Mouse (Mus musculus) heart, embryonic 15.5 days (tissue): ENCODE data around the gene Rrp15. TPM values are rescaled to one million over a fixed set of nuclear protein-coding genes. Genes with fewer than 3 reads are reported as not detected.

ENCODE experiments used
- ATAC-seq: fragments of 200-750 bp; cut with Nextera tagmentation; replicated peaks from 2 replicates; pipeline ENCODE4 v1.8.0; 2017; ENCODE audit warnings: low read depth, moderate TSS enrichment; ENCODE audit not compliant: insufficient number of reproducible peaks, insufficient read depth, low FRiP score
- H3K27ac ChIP-seq: fragments of 300-500 bp; sonication (generic); 2 replicates; pipeline ENCODE4 v1.5.1; 2015; ENCODE audit warnings: mild to moderate bottlenecking, inconsistent platforms
- H3K27me3 ChIP-seq: fragments of 300-500 bp; sonication (generic); 2 replicates; pipeline ENCODE4 v1.6.1; 2015; ENCODE audit warnings: inconsistent platforms
- H3K36me3 ChIP-seq: fragments of 300-500 bp; sonication (generic); 2 replicates; pipeline ENCODE4 v1.6.1; 2015; ENCODE audit warnings: mild to moderate bottlenecking, inconsistent platforms
- H3K4me1 ChIP-seq: fragments of 300-500 bp; sonication (generic); replicated peaks from 2 replicates; pipeline ENCODE4 v1.6.1; 2015; ENCODE audit warnings: inconsistent platforms
- H3K4me2 ChIP-seq: fragments of 300-500 bp; sonication (generic); 2 replicates; pipeline ENCODE4 v1.6.1; 2015; ENCODE audit warnings: inconsistent platforms, mild to moderate bottlenecking, moderate library complexity
- H3K4me3 ChIP-seq: fragments of 300-500 bp; sonication (generic); 2 replicates; pipeline ENCODE4 v1.5.1; 2015; ENCODE audit warnings: mild to moderate bottlenecking, inconsistent platforms
- H3K9ac ChIP-seq: fragments of 300-500 bp; sonication (generic); 2 replicates; pipeline ENCODE4 v1.6.1; 2015; ENCODE audit warnings: mild to moderate bottlenecking, inconsistent platforms
- H3K9me3 ChIP-seq: fragments of 300-500 bp; sonication (generic); replicated peaks from 2 replicates; pipeline ENCODE4 v1.6.1; 2016; ENCODE audit warnings: inconsistent platforms
- WGBS: fragments of 180-500 bp; shearing (Covaris S2); methylation state at CpG from one replicate; pipeline ENCODE4 v1.1.7; 2015; ENCODE audit warnings: mixed read lengths; 5-methylcytosine and 5-hydroxymethylcytosine counted together
- polyA plus RNA-seq: library from polyadenylated mRNA; unstranded; fragments of >200 nt; fragmentation: Nextera tagmentation; extraction: Ambion mirVana; gene quantifications from 2 replicates; pipeline ENCODE4 v1.2.1, GENCODE M21; 2015

Gene Rrp15
- polyA plus RNA-seq, 1 experiment from 2014 or later: 27.7 TPM

DNA sequence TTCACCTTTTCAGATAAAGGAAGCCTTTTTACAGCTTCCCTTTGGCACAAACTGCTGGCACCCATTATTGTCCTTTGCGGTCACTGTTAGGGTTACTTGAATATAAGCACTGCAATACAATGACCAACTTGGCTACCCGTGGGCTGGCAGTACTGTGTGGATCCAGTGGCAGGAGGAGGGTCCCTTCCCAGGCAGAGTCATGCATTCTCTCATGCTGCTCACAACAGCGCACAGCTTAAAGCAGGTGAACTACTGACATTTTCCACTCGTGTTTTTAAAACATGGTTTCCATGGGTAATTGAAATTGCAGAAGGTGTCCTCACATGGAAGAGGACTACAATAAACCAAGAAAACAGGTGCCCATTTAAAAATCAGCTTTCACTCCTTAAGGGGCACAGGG is 34.9 kb downstream of the Rrp15 start:
- Histone ChIP-seq H3K4me3 (no peak overlapping the region), H3K27me3 (no peaks in the 10 kb centered on the region), H3K36me3 (no peaks in the 10 kb centered on the region), H3K4me1 (no peaks in the 10 kb centered on the region), H3K9ac (no peak overlapping the region), H3K27ac (no peak overlapping the region), H3K9me3 (no peaks in the 10 kb centered on the region), H3K4me2 (no peak overlapping the region)
- ATAC-seq: no peak
- WGBS: 91% methylated on average over 4 of the region's 4 CpGs

DNA sequence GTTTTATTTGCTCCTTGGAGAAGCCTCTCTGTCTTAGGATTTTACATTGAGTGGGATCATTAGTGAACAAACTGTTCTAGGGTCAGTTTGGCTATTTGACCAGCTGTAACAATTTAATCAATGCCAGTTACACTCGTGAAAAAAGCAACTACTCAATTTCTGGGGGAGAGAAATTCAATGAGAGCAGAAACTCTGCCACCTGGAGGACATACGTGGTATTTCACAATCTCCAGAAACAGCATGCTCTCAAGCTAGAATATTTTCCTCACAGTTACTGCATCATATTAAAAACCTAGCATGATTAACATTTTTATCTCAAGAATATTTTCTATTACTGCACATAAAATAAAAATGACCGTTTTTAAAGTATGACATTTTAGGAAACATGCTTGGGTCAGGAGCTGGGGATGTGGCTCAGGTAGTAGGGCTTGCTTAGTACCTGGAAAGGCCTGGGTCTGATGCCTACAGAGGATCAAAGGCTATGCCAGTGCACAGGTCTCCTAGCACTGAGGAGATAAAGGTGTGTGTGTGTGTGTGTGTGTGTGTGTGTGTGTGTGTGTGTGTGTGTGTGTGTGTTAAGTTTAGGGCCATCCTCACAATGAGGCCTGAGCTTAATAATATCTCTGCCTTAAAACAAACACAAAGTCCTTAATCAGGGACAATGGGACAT is 36.2 kb downstream of the Rrp15 start:
- no peak overlapping the region for H3K4me3 ChIP-seq
- H3K9me3 ChIP-seq: no peaks in the 10 kb centered on the region
- no peak overlapping the region for H3K4me2 ChIP-seq
- no peak overlapping the region for H3K9ac ChIP-seq
- no peak overlapping the region for H3K27ac ChIP-seq
- no peaks in the 10 kb centered on the region for H3K36me3 ChIP-seq
- H3K4me1 ChIP-seq: no peaks in the 10 kb centered on the region
- no peak for ATAC-seq
- WGBS: 1% methylated on average over 3 of the region's 3 CpGs
- no peaks in the 10 kb centered on the region for H3K27me3 ChIP-seq

DNA sequence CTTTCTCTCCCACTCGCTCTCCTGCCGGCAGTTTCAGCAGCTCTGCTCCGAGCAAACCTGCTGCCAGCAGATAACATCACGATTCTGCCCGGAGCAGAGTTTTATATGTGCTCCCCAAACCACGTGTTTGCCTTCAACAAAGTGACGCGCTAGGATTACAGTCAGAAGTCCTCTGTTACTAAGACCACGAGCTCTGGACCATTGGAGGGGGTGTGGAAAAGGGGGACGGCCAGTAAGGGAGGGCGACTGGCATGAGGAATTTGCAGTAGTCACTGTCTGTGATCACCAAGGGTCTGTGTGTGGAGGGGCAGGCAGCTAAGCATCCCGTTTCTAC is 43.3 kb downstream of the Rrp15 start, which contains the start of gene Tgfb2:
Gene Tgfb2 (minus strand): TSS at position 75 of the 334 bp plus-strand sequence.
- no peaks in the 10 kb centered on the region for H3K9me3 ChIP-seq
- H3K36me3 ChIP-seq: no peaks in the 10 kb centered on the region
- H3K4me1 ChIP-seq: peaks cover 18% of the 10 kb centered on the region
- peak within 1 kb of the TSS; percentile 90 for H3K4me2 ChIP-seq
- H3K27me3 ChIP-seq: no peaks in the 10 kb centered on the region; the same call in 1 of the 2 replicates
- H3K4me3 ChIP-seq: peak within 1 kb of the TSS; percentile 77
- peak within 1 kb of the TSS; percentile 84 for H3K9ac ChIP-seq
- peak; percentile 2; the same call in 1 of the 2 replicates for ATAC-seq
- 2% methylated on average over 12 of the region's 12 CpGs for WGBS
- H3K27ac ChIP-seq: peak within 1 kb of the TSS; percentile 92

DNA sequence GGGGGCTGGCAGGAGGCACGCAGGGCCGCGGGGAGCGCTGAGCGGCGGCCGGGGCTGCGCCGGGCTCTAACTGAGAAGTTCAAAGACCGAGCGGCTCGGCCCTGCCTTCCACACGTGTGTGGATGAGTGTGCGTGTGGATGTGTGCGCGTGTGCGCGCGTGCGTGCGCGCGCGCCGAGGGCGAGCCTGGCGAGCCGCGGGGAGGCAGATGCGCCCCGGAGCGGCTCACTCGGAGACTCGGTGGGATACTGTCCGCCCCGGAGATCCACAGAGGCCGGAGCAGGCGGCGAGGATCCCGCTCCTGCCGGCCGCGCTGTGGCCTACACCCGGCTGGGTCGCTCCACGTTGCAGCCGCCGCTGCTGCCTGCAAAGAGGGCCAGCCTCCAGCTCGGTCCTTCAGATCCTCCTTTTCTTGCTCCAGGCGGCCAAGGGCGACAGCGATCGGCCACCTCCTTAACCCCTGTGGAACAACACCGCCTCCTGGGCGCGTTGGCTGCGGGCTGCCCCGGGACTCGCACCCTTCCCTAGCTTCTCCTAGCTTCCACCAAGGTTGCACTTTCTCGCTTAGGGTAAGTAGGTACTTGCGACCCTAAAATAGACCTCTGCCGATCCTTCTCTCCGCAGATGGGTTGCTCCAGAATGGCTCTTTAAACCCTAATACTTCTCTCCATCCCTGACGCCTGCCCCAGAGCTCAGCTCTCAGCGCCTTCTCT is 43.8 kb downstream of the Rrp15 start:
- Histone ChIP-seq H3K27ac (peak overlapping the region; percentile 92), H3K36me3 (no peaks in the 10 kb centered on the region), H3K4me2 (peak overlapping the region; percentile 90), H3K4me1 (peaks cover 22% of the 10 kb centered on the region), H3K9ac (peak overlapping the region; percentile 84), H3K4me3 (peak overlapping the region; percentile 77), H3K27me3 (no peaks in the 10 kb centered on the region; the same call in 1 of the 2 replicates), H3K9me3 (no peaks in the 10 kb centered on the region)
- ATAC-seq: peak; percentile 75
- WGBS: under 1% methylated on average over 65 of the region's 65 CpGs

DNA sequence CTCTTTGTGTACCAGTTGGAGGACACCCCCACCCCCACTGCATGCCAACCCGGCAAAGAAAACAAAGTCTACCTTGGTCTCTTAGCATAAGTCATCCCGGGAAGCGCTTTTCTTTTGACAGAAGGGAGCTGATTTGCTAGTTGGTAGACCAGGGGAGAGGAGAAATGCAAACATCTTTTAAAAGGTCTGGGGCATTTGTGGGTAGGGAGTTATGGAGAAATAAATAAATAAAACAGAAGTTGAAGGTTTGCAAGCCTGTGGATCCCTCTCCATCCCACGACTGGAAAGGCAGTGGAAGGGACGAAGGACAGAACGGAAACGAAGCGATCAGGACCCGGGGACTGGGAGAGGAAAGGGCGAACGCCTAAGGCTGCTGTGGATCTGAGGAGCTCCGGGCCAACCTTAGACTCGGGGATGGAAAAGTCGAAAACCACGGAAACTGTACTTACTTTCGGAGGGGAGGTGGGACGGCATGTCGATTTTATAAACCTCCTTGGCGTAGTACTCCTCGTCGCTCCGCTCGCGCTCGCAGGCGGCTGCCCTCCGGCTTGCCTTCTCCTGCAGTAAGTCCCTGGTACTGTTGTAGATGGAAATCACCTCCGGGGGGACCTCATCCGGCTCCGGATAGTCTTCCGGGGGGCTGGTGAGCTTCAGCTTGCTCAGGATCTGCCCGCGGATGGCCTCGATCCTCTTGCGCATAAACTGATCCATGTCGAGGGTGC is 45.0 kb downstream of the Rrp15 start:
- H3K4me2 ChIP-seq: peak overlapping the region; percentile 90
- no peaks in the 10 kb centered on the region for H3K36me3 ChIP-seq
- ATAC-seq: no peak

DNA sequence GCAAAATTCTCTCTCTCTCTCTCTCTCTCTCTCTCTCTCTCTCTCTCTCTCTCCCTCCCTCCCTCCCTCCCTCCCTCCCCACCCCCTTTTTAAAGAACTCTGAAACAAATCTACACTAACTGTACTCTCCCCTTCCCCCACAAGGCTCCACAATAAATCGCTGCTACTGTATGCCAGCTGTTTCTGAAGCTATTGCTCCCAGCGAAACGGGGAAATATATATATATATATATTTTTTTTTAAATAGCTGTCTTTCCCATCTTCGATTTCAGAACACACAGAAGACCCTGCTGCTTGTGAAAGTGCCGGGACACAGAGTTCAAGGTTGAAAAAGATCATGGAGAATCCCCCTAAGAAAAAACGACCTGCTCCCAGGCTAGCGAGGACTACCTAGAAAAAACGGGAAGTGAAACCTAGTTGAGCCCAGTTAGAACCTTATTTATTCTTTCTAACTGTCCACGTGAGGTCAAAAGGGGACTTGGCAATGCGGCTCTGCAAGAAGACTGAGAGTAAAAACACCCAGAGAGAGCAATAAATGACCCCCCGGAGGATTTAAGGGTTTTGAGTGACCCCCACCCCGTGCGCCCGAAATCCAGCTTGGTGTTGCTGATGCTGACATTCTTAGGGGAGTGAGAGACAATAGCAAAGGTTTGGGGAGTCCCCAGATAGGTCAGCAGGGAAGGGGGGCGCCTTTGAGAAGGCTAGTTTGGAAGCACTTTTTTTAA is 45.7 kb downstream of the Rrp15 start:
- Histone ChIP-seq H3K9me3 (no peaks in the 10 kb centered on the region), H3K9ac (peak overlapping the region; percentile 84), H3K4me3 (peak overlapping the region; percentile 77), H3K4me1 (peaks cover 23% of the 10 kb centered on the region), H3K36me3 (no peaks in the 10 kb centered on the region), H3K4me2 (peak overlapping the region; percentile 90), H3K27ac (peak overlapping the region; percentile 92), H3K27me3 (no peaks in the 10 kb centered on the region; the same call in 1 of the 2 replicates)
- WGBS: under 1% methylated on average over 15 of the region's 15 CpGs
- ATAC-seq: no peak

More for the DNA sequence above, 45.0 kb downstream of the Rrp15 start:
- H3K27me3 ChIP-seq: no peaks in the 10 kb centered on the region; the same call in 1 of the 2 replicates
- no peaks in the 10 kb centered on the region for H3K9me3 ChIP-seq
- under 1% methylated on average over 36 of the region's 36 CpGs for WGBS
- H3K4me3 ChIP-seq: peak overlapping the region; percentile 77
- peaks cover 23% of the 10 kb centered on the region for H3K4me1 ChIP-seq
- H3K27ac ChIP-seq: peak overlapping the region; percentile 92
- peak overlapping the region; percentile 84 for H3K9ac ChIP-seq

DNA sequence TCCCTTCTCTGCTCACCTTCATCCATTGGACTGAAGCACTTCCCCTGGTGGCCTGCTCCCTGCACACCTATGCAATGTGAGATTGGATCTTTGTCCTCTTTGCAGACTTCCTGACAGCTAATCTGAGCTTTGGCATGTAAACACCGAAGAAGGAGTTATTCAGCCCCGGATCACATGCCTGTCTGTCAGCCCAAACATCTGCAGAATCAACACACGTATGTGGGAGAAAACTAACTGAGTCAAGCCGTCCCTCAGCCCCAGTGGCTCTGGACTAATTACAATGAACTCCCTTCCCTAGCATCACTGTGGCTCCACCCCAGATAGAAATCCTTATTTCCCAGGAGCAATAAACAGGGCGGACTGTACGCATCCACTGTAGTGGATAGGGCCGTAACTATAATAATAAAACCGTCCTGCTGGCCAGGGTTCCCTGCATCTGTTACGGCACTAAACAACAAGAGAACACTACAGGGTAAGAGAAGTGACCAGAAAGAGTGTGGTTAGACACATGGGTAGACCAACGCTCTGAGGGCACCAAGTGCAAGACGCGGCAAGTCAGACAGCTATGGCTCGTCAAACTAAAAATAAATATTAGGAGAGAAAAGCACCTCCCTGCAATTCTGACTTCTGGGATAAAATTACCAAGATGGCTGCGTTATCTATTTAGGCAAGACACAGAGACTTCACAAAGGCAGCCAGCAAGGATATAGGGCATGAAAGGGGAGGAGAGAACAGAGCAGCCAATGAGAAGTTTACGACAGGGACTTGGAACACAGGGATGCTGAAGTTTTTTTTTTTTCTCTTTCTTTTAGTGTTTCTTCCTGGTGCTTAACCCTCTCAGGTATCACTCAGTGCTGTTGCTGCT is 46.5 kb downstream of the Rrp15 start:
- no peaks in the 10 kb centered on the region for H3K9me3 ChIP-seq
- peak overlapping the region; percentile 56 for H3K9ac ChIP-seq
- H3K4me1 ChIP-seq: peaks cover 23% of the 10 kb centered on the region
- H3K4me2 ChIP-seq: peak overlapping the region; percentile 90
- H3K27me3 ChIP-seq: no peaks in the 10 kb centered on the region; the same call in 1 of the 2 replicates
- peak overlapping the region; percentile 77 for H3K4me3 ChIP-seq
- peak overlapping the region; percentile 92 for H3K27ac ChIP-seq
- ATAC-seq: no peak
- no peaks in the 10 kb centered on the region for H3K36me3 ChIP-seq
- WGBS: 11% methylated on average over 15 of the region's 15 CpGs

DNA sequence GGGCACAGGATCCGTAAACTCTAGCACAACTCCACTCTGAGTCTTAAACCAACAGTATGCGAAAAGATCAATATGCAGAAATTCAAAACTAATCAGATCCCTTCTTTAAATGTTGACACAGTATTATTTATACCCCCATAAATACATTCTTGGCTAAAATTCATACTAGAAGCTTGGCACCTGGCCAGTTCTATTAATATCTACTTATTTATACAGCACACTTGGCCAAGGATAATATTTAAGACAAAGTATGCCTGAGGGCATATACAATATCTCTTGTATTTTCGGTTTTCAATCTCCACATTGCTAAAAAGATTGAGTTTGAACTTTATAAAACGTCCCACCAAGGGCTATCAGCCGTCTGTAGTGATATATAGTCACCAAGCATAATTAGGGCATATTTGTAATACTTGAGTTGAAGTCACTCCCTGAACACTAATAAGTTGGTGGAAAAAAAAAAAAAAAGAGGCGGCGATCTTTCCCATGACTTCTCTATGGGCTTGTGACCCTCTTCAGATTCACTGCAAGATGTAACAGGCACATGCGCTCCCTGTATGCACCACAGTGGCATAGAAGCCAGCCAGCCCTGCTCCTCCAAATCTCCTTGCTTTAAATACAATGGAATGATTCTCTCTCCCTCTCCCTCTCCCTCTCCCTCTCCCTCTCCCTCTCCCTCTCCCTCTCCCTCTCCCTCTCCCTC is 47.8 kb downstream of the Rrp15 start:
- ATAC-seq: no peak
- H3K4me1 ChIP-seq: peaks cover 24% of the 10 kb centered on the region
- no peaks in the 10 kb centered on the region for H3K27me3 ChIP-seq
- H3K27ac ChIP-seq: peak overlapping the region; percentile 81
- peak overlapping the region; percentile 25 for H3K4me3 ChIP-seq
- peak overlapping the region; percentile 50 for H3K4me2 ChIP-seq
- no peak overlapping the region for H3K9ac ChIP-seq
- 44% methylated on average over 8 of the region's 8 CpGs for WGBS
- no peaks in the 10 kb centered on the region for H3K36me3 ChIP-seq
- H3K9me3 ChIP-seq: no peaks in the 10 kb centered on the region

DNA sequence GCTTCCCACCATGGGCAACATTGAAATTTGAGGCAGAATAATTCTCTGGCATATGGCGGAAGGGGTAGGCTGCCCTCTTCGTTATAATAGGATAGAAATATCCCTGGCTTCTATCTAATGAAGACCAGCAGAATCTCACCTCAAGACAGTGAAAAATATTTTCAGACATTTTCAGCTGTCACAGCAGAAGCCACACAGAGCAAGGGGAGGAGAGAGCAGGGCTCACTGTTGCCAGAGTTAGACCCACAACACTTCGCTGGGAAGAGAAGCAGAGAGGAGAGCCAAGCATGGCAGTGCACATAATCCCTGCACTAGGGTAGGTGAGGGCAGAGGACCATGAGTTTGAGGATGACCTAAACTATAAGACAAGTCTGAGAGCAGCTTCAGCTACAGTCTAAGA is 48.7 kb downstream of the Rrp15 start:
- H3K27ac ChIP-seq: no peak overlapping the region
- WGBS: 82% methylated on average over 3 of the region's 3 CpGs

More for the DNA sequence above, 48.7 kb downstream of the Rrp15 start:
- Histone ChIP-seq H3K36me3 (no peaks in the 10 kb centered on the region), H3K4me2 (0 out of 2 replicates have a peak overlapping the region, but pooled peaks have one; percentile 4), H3K27me3 (no peaks in the 10 kb centered on the region), H3K4me1 (peaks cover 29% of the 10 kb centered on the region), H3K9me3 (no peaks in the 10 kb centered on the region), H3K4me3 (no peak overlapping the region), H3K9ac (no peak overlapping the region)
- ATAC-seq: no peak
